ENCODE assay signal across 18 mouse cellular contexts in genomic region chr17:46138563-46139236, GRCm38 (mm10). TPM values are rescaled to one million over a fixed set of nuclear protein-coding genes. Genes with fewer than 3 reads are reported as not detected.
DNase-seq lines count a peak whose midpoint lies in the region; ATAC-seq lines count a peak whose summit lies in the region.
"Had no signal": no experiment of that assay in that cellular context is flagged by ENCODE, and none has a peak within 500 bp of the region (broad histone marks: within the 10 kb centered on the region; RNA-seq: fewer than 3 reads in every experiment).

No protein-coding gene starts in this region.

- ATAC-seq in liver, embryonic 11.5 days (replicated peaks; ENCODE audit: low FRiP score): no peak
- peak; percentile 46 to 49; a peak in 3 of 4 replicates for ATAC-seq in hematopoietic stem cell, adult 5-6 weeks (replicated peaks in 1 of 2; ENCODE audit: insufficient read depth in 1 of 2, low FRiP score in 2 of 2, low TSS enrichment in 1 of 2, low read depth in 1 of 2, poor library complexity in 2 of 2, severe bottlenecking in 2 of 2)
- no peak for ATAC-seq in intestine, embryonic 15.5 days
- ATAC-seq: hindbrain, postnatal 0 days; midbrain, embryonic 13.5 days; Patski had no signal

- H3K27ac ChIP-seq in liver, embryonic 11.5 days (ENCODE audit: low read depth, low read length): no peak overlapping the region
- H3K27ac ChIP-seq in intestine, embryonic 15.5 days: no peak overlapping the region
- H3K27ac ChIP-seq: embryonic facial prominence, embryonic 10.5 days; hindbrain, postnatal 0 days; limb, embryonic 15.5 days; midbrain, embryonic 13.5 days had no signal

- H3K4me1 ChIP-seq in liver, embryonic 11.5 days (replicated peaks; ENCODE audit: control insufficient read depth, insufficient read depth, low read length): 0 out of 2 replicates have a peak, but pooled peaks cover 4% of the 10 kb centered on the region
- peaks cover 5% of the 10 kb centered on the region for H3K4me1 ChIP-seq in intestine, embryonic 15.5 days (replicated peaks)

- H3K9me3 ChIP-seq in liver, embryonic 11.5 days (ENCODE audit: control insufficient read depth, low read length): no peaks in the 10 kb centered on the region
- no peaks in the 10 kb centered on the region for H3K9me3 ChIP-seq in intestine, embryonic 15.5 days
- H3K9me3 ChIP-seq: embryonic facial prominence, embryonic 10.5 days; limb, embryonic 15.5 days; midbrain, embryonic 13.5 days had no signal

- no peak overlapping the region for H3K4me3 ChIP-seq in liver, embryonic 11.5 days (ENCODE audit: low read depth, low read length)
- H3K4me3 ChIP-seq in intestine, embryonic 15.5 days (replicated peaks): no peak overlapping the region
- H3K4me3 ChIP-seq: embryonic facial prominence, embryonic 10.5 days; limb, embryonic 15.5 days; midbrain, embryonic 13.5 days had no signal

- peak; percentile 44 for DNase-seq in liver
- no peak for DNase-seq in liver, embryonic 11.5 days (ENCODE audit: low spot score)
- DNase-seq in adrenal gland, postnatal 10 days: peak; percentile 50
- peak; percentile 55 to 64 for DNase-seq in lung, postnatal 4 days
- no peak for DNase-seq in left cerebral cortex, adult 11 months (ENCODE audit: low spot score)
- no peak for DNase-seq in right cerebral cortex, postnatal 10 days (ENCODE audit: low spot score in 2 of 2)
- DNase-seq: cerebellum, postnatal 10 days; gastrocnemius, postnatal 10 days; heart, postnatal 14 days; kidney, adult 9 months; thymus, postnatal 4 days had no signal

- no peaks in the 10 kb centered on the region for H3K36me3 ChIP-seq in liver, embryonic 11.5 days (ENCODE audit: control insufficient read depth, insufficient read depth, low read length)
- H3K36me3 ChIP-seq in intestine, embryonic 15.5 days: no peaks in the 10 kb centered on the region

- H3K4me2 ChIP-seq in liver, embryonic 11.5 days: no peak overlapping the region
- no peak overlapping the region for H3K4me2 ChIP-seq in intestine, embryonic 15.5 days (replicated peaks)
- H3K4me2 ChIP-seq: limb, embryonic 15.5 days; midbrain, embryonic 13.5 days had no signal

- 51% methylated on average over 8 of the region's 8 CpGs for WGBS in liver, embryonic 11.5 days
- WGBS in intestine, embryonic 15.5 days: 67% methylated on average over 8 of the region's 8 CpGs

- H3K9ac ChIP-seq in liver, embryonic 11.5 days (ENCODE audit: low read depth, low read length): no peak overlapping the region
- H3K9ac ChIP-seq in intestine, embryonic 15.5 days: no peak overlapping the region
- H3K9ac ChIP-seq: limb, embryonic 15.5 days; midbrain, embryonic 13.5 days had no signal

- H3K27me3 ChIP-seq in liver, embryonic 11.5 days (replicated peaks; ENCODE audit: control insufficient read depth, insufficient read depth, low read length): no peaks in the 10 kb centered on the region
- no peaks in the 10 kb centered on the region for H3K27me3 ChIP-seq in intestine, embryonic 15.5 days (replicated peaks)
- H3K27me3 ChIP-seq: limb, embryonic 15.5 days; midbrain, embryonic 13.5 days; Patski had no signal

RNA-seq across cellular contexts. Expression of gene Rsph9, which starts 5.3 kb away (rescaled TPM):
- polyA plus RNA-seq in liver, embryonic 11.5 days (2014; fragmentation: Nextera tagmentation; extraction: Ambion mirVana): 2.0 TPM in 2 replicates
- 1 to 10 TPM; 5.0 to 6.3 TPM for total RNA-seq in adrenal gland, postnatal 10 days (2021)
- 2.1 and 2.7 TPM in 2 replicates for total RNA-seq in hematopoietic stem cell, adult 5-6 weeks (2017)
- polyA plus RNA-seq in intestine, embryonic 15.5 days (2015; fragmentation: Nextera tagmentation; extraction: Ambion mirVana): 8.1 and 8.6 TPM in 2 replicates

RNA-seq across cellular contexts. Expression of gene Mad2l1bp, which starts 14.7 kb away (rescaled TPM):
- polyA plus RNA-seq in liver, embryonic 11.5 days (2014; fragmentation: Nextera tagmentation; extraction: Ambion mirVana): 37.2 and 41.2 TPM in 2 replicates
- total RNA-seq in adrenal gland, postnatal 10 days (2021): 10 to 100 TPM; 14.1 to 15.0 TPM
- 0.60 and 8.4 TPM in 2 replicates for total RNA-seq in hematopoietic stem cell, adult 5-6 weeks (2017)
- polyA plus RNA-seq in intestine, embryonic 15.5 days (2015; fragmentation: Nextera tagmentation; extraction: Ambion mirVana): 33.8 and 36.3 TPM in 2 replicates

RNA-seq across cellular contexts. Expression of gene Gtpbp2, which starts 22.1 kb away (rescaled TPM):
- 26.1 and 31.1 TPM in 2 replicates for polyA plus RNA-seq in liver, embryonic 11.5 days (2014; fragmentation: Nextera tagmentation; extraction: Ambion mirVana)
- total RNA-seq in adrenal gland, postnatal 10 days (2021): 10 to 100 TPM; 66.5 to 94.0 TPM
- total RNA-seq in hematopoietic stem cell, adult 5-6 weeks (2017): 68.1 and 72.0 TPM in 2 replicates
- polyA plus RNA-seq in intestine, embryonic 15.5 days (2015; fragmentation: Nextera tagmentation; extraction: Ambion mirVana): 25.1 and 32.4 TPM in 2 replicates

RNA-seq across cellular contexts. Expression of gene Mrps18a, which starts 27.9 kb away (rescaled TPM):
- 141 and 143 TPM in 2 replicates for polyA plus RNA-seq in liver, embryonic 11.5 days (2014; fragmentation: Nextera tagmentation; extraction: Ambion mirVana)
- total RNA-seq in adrenal gland, postnatal 10 days (2021): 100 to 1,000 TPM in 1 of 2 experiments, 10 to 100 TPM in 1; 100.0 to 108 TPM
- total RNA-seq in hematopoietic stem cell, adult 5-6 weeks (2017): 32.8 and 34.5 TPM in 2 replicates
- polyA plus RNA-seq in intestine, embryonic 15.5 days (2015; fragmentation: Nextera tagmentation; extraction: Ambion mirVana): 153 and 158 TPM in 2 replicates

Comparison
In these comparisons a context has a peak if more than half of its experiments do, and no peak if none do; other contexts are left out.
1. DNase-seq: peak in liver (single experiment), adrenal gland, postnatal 10 days (single experiment) and lung, postnatal 4 days (2 of 2); none in liver, embryonic 11.5 days (single experiment), left cerebral cortex, adult 11 months (single experiment) and right cerebral cortex, postnatal 10 days (0 of 2).
2. ATAC-seq: peak in hematopoietic stem cell, adult 5-6 weeks (2 of 2); none in liver, embryonic 11.5 days (single experiment) and intestine, embryonic 15.5 days (single experiment).